Mouse (Mus musculus): ENCODE results near the gene Dppa5a. TPM values are rescaled to one million over a fixed set of nuclear protein-coding genes. Genes with fewer than 3 reads are reported as not detected.
"Not testable (repeated sequence)": the region's sequence is repeated elsewhere in the genome, so short reads cannot be mapped to it uniquely, and the experiment has no call there.

The Dppa5a gene
- polyA plus RNA-seq, 1 experiment from 2014 or later, result not detected

DNA sequence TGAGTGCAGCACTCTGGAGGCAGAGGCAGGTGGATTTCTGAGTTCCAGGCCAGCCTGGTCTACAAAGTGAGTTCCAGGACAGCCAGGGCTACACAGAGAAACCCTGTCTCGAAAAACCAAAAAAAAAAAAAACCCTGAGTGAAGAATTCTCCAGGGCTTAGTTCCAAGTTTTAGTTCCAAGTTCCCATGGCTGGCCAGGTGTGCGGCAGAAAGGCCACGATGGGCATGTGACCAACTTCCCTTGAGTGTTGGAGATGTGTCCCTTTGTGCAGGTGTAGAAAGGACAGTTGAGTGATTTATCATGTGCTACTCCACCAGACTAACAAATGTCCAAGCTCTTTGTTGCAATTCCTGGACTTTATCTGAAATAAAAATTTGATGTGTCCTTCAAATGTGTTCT, 18.8 kb downstream of the Dppa5a start:
- H3K4me3 ChIP-seq; H3K4me1 ChIP-seq (replicated peaks); H3K27ac ChIP-seq (ENCODE audit: poor library complexity, severe bottlenecking); H3K9me3 ChIP-seq (replicated peaks); H3K4me2 ChIP-seq; H3K36me3 ChIP-seq; H3K9ac ChIP-seq; ATAC-seq (ENCODE audit: insufficient number of reproducible peaks, low FRiP score); H3K27me3 ChIP-seq (replicated peaks): not testable (repeated sequence)
- 80% methylated on average over 3 of the region's 3 CpGs for WGBS

- ATAC-seq (ENCODE audit: insufficient number of reproducible peaks, low FRiP score); H3K27ac ChIP-seq (ENCODE audit: poor library complexity, severe bottlenecking); H3K27me3 ChIP-seq (replicated peaks); H3K9ac ChIP-seq; H3K36me3 ChIP-seq; H3K4me1 ChIP-seq (replicated peaks); H3K4me3 ChIP-seq; H3K4me2 ChIP-seq; H3K9me3 ChIP-seq (replicated peaks): not testable (repeated sequence)
- WGBS, result 64% methylated on average over 6 of the region's 6 CpGs
These were observed 19.6 kb downstream of the Dppa5a start for GRCm38 (mm10) chr9:78348206-78349004.

DNA sequence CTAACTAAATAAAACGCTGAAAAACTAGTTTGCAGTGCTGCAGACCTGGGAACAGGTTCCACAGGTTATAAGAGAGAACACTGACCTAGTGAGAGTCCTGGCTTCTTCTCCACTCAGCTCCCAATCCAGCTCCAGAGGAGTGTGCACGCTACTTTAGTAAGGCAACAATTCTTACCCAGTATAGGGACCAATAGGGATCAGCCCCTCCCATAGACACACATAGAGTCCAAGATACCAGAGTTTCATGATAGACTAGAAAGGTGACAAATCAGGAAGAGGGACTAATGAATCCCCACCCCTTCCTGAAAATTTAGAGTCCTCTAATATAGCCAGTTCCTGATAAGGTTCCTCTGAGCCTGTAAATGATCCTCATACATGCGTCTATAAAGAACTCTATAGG, 21.0 kb downstream of the Dppa5a start:
- Histone ChIP-seq H3K9me3 (replicated peaks) (no peaks in the 10 kb centered on the region), H3K4me1 (replicated peaks) (0 out of 2 replicates have a peak, but pooled peaks cover 5% of the 10 kb centered on the region), H3K9ac (no peak overlapping the region), H3K4me3 (no peak overlapping the region), H3K36me3 (no peaks in the 10 kb centered on the region), H3K4me2 (no peak overlapping the region), H3K27ac (ENCODE audit: poor library complexity, severe bottlenecking) (no peak overlapping the region), H3K27me3 (replicated peaks) (no peaks in the 10 kb centered on the region)
- no peak for ATAC-seq (ENCODE audit: insufficient number of reproducible peaks, low FRiP score)
- WGBS, result 67% methylated on average over 3 of the region's 3 CpGs

DNA sequence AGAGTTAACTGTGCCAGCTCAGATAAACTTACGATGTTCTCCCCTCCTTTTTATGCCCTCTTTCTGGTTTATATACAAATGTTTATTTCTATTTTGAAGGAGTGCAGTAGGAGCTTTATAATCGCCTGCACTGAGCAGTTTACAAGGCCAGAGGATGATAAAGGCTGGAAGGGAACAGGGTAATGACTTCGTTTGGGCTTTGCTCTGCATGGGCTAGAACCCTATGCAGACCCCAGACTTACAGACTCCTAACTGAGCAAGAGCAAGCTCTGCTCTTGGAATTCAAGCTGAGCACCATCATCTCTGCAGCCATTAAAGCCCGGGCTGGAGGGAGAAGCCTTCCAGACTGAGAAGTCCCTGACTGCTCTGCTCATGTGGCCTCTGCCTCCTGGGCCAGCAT, 22.7 kb downstream of the Dppa5a start:
- not testable (repeated sequence) for H3K36me3 ChIP-seq; H3K4me1 ChIP-seq (replicated peaks); H3K27ac ChIP-seq (ENCODE audit: poor library complexity, severe bottlenecking); H3K27me3 ChIP-seq (replicated peaks); ATAC-seq (ENCODE audit: insufficient number of reproducible peaks, low FRiP score); H3K9me3 ChIP-seq (replicated peaks); H3K4me2 ChIP-seq; H3K9ac ChIP-seq; H3K4me3 ChIP-seq
- 50% methylated on average over 4 of the region's 4 CpGs for WGBS

DNA sequence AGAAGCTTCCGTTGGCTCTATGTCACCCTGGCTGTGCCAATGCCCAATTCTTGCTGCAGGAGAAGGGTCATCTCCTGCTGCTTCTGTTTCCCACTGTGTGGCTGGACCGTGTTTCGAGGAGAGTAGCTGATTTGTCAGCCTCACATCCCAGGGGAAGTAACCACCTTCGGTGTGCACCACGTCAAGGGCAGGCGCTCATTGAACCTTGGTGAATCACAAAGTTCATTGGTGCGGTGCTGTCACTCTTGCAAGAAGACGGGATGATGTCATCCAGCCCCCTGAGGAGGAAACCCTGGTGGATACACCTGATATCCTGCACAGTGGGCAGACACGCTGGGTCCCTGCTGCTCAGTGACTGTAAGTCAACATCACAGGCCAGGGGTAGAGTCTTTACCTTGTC, 24.9 kb downstream of the Dppa5a start:
- not testable (repeated sequence) for H3K4me2 ChIP-seq; ATAC-seq (ENCODE audit: insufficient number of reproducible peaks, low FRiP score); H3K36me3 ChIP-seq; H3K4me3 ChIP-seq; H3K27me3 ChIP-seq (replicated peaks); H3K27ac ChIP-seq (ENCODE audit: poor library complexity, severe bottlenecking); H3K4me1 ChIP-seq (replicated peaks); H3K9me3 ChIP-seq (replicated peaks); H3K9ac ChIP-seq
- WGBS, result 87% methylated on average over 9 of the region's 9 CpGs

DNA sequence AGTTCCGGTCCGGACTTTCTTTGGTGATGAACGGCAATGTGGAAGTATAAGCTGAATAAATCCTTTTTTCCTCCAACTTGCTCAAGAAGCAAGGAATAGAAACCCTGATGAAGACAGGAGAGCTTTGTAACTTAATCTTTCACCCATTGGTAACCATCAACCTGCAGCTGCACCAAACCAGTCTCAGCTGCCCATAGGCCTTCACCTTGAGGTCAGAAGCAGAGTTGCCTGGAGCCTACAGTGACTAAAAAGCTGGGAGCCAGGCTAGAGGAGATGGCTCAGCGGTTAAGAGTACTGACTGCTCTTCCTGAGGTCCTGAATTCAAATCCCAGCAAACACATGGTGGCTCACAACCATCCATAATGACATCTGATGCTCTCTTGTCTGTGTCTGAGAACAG, 25.5 kb downstream of the Dppa5a start:
- WGBS, result 85% methylated on average over 4 of the region's 4 CpGs
- H3K4me3 ChIP-seq; H3K27me3 ChIP-seq (replicated peaks); H3K4me1 ChIP-seq (replicated peaks); H3K36me3 ChIP-seq; H3K27ac ChIP-seq (ENCODE audit: poor library complexity, severe bottlenecking); H3K9me3 ChIP-seq (replicated peaks); H3K4me2 ChIP-seq; H3K9ac ChIP-seq; ATAC-seq (ENCODE audit: insufficient number of reproducible peaks, low FRiP score): not testable (repeated sequence)

- H3K27me3 ChIP-seq (replicated peaks); H3K9me3 ChIP-seq (replicated peaks); H3K27ac ChIP-seq (ENCODE audit: poor library complexity, severe bottlenecking); ATAC-seq (ENCODE audit: insufficient number of reproducible peaks, low FRiP score); H3K4me1 ChIP-seq (replicated peaks); H3K36me3 ChIP-seq; H3K9ac ChIP-seq; H3K4me3 ChIP-seq; H3K4me2 ChIP-seq: not testable (repeated sequence)
- WGBS, result 16% methylated on average over 8 of the region's 8 CpGs
These were observed 27.7 kb downstream of the Dppa5a start for GRCm38 (mm10) chr9:78340324-78340723.

GRCm38 (mm10) chr9:78337050-78337449, 30.9 kb downstream of the Dppa5a start:
- not testable (repeated sequence) for H3K4me1 ChIP-seq (replicated peaks); H3K36me3 ChIP-seq; H3K9me3 ChIP-seq (replicated peaks); H3K27ac ChIP-seq (ENCODE audit: poor library complexity, severe bottlenecking); H3K4me2 ChIP-seq; H3K4me3 ChIP-seq; H3K9ac ChIP-seq; H3K27me3 ChIP-seq (replicated peaks)
- peak; percentile 59; the same call in 1 of the 2 replicates for ATAC-seq (ENCODE audit: insufficient number of reproducible peaks, low FRiP score)

DNA sequence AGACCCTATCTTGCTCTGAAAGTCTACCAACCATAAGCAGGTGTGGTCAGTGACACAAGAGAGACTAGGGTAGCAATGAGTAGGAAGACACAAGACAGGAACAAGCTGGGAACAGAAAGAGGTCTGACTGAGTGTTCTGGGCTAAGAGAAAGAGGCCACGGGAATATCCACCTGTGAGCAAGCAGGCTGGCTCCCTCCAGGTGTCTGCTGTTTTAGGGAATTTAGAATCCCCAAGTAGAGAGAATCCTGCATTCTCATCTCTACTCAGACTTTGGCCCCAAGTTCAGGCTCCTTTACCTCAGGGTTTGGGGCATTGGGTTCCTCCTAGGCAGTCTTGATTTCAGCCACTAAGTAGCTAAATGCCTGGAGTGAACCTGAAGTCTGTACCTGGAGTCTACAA, 40.7 kb downstream of the Dppa5a start, which contains the start of gene Omt2b:
Gene Omt2b, plus strand, starts transcription at position 301 of the 400 bp plus-strand sequence.
- not testable (repeated sequence) for H3K27me3 ChIP-seq (replicated peaks); H3K4me2 ChIP-seq; H3K4me1 ChIP-seq (replicated peaks); ATAC-seq (ENCODE audit: insufficient number of reproducible peaks, low FRiP score); H3K4me3 ChIP-seq; H3K9ac ChIP-seq; H3K27ac ChIP-seq (ENCODE audit: poor library complexity, severe bottlenecking); H3K9me3 ChIP-seq (replicated peaks); H3K36me3 ChIP-seq
- 67% methylated on average over 1 of the region's 1 CpGs for WGBS

- H3K27me3 ChIP-seq (replicated peaks), result no peaks in the 10 kb centered on the region
- H3K36me3 ChIP-seq, result no peaks in the 10 kb centered on the region
- 0 out of 2 replicates have a peak, but pooled peaks cover 2% of the 10 kb centered on the region for H3K9me3 ChIP-seq (replicated peaks)
- no peaks in the 10 kb centered on the region for H3K4me1 ChIP-seq (replicated peaks)
- 30% methylated on average over 1 of the region's 1 CpGs for WGBS
- H3K4me2 ChIP-seq, result no peak overlapping the region
- H3K9ac ChIP-seq, result no peak overlapping the region
- H3K27ac ChIP-seq (ENCODE audit: poor library complexity, severe bottlenecking), result no peak overlapping the region
- no peak for ATAC-seq (ENCODE audit: insufficient number of reproducible peaks, low FRiP score)
- no peak overlapping the region for H3K4me3 ChIP-seq
These were observed 48.5 kb downstream of the Dppa5a start for GRCm38 (mm10) chr9:78319499-78319898.

Data from heart, embryonic 12.5 days (tissue).